Mouse (Mus musculus): Measurements from ENCODE around the gene Mrpl58.

Mrpl58 gene

GRCm38 (mm10) chr11:115457405-115457804, 53.9 kb downstream of the Mrpl58 start:
- no peak for DNase-seq (ENCODE audit: low spot score in 2 of 2)

- no peak for DNase-seq (ENCODE audit: low spot score in 2 of 2)
These were observed 57.4 kb downstream of the Mrpl58 start for GRCm38 (mm10) chr11:115460976-115461375.

- DNase-seq (ENCODE audit: low spot score in 2 of 2) = no peak
These were observed 58.3 kb downstream of the Mrpl58 start for GRCm38 (mm10) chr11:115461846-115462242.

Data from frontal cortex, postnatal 36 days (tissue).